Mouse (Mus musculus) cerebellum, postnatal 36 days (tissue): ENCODE data around the gene Ccdc33.
A peak's percentile ranks its signal among the peaks of the same experiment; 100 is the strongest.

ENCODE experiments used
- DNase-seq, 2 experiments: peaks; one replicate each; pipeline ENCODE4 v3.0.0; 2021 to 2022; ENCODE audit warnings: mixed read lengths in 2 of 2

Gene Ccdc33

DNA sequence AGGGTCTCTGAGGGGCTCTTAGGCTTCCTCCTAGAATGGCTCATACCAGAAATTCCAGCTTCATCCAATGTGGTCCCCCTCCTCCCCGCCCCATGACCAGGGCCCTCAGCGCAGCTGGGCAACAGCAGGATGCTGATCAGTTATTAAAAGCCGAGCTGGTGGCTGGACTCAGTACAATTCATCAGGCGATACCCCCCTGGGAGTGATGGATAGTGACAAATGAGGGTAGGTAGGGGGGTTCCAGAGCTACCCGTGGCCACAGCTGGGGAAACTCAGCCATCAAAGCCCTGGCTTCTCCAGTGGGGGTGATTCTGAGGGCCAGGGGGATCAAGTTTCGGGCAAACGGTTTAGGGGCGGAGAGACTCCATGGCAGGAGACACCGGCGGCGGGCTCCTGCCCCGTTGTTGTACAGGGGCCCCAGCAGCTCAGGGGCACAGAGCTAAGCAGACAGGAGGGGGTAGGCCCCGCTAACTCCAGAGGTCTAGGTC, 10.3 kb upstream of the Ccdc33 start:
- DNase-seq = no peak

GRCm38 (mm10) chr9:58125811-58126210, 7.2 kb upstream of the Ccdc33 start:
- DNase-seq = no peak

GRCm38 (mm10) chr9:58125085-58125484, 6.5 kb upstream of the Ccdc33 start:
- no peak for DNase-seq

- no peak for DNase-seq
Measured at GRCm38 (mm10) chr9:58116024-58116651, 2.5 kb downstream of the Ccdc33 start.

DNA sequence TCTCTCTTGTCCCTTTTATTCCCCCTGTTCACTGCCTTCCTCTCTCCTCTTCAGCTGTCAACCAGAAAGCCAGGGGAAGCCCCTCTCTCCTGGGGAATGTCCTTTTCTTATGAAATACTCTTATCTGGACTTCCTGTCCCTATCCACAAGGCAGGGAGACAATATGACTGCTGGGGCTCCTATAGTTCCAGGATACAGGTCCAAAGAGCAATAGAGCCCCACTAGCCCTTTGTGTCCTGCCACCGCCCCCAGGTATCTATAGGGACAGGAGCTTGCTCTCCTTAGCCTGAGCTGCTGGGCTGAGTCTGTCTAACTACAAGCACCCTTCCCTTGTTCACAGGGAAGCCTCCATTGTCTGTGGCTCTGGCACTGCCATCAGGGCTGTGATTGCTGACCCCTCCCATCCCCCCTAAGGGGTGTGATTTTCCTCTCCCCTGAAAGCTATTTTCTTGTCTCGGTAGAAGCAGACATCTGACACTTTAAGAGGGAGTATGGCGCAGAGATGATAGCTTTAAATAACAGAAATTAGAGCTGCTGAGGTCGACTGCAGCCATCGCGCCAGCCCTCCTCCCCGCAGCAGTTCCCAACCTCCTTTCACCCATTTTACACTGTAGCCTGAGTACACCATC, 3.2 kb downstream of the Ccdc33 start:
- no peak for DNase-seq

GRCm38 (mm10) chr9:58114019-58114418, 4.6 kb downstream of the Ccdc33 start:
- DNase-seq = no peak

GRCm38 (mm10) chr9:58113279-58113884, 5.2 kb downstream of the Ccdc33 start:
- DNase-seq = no peak

DNA sequence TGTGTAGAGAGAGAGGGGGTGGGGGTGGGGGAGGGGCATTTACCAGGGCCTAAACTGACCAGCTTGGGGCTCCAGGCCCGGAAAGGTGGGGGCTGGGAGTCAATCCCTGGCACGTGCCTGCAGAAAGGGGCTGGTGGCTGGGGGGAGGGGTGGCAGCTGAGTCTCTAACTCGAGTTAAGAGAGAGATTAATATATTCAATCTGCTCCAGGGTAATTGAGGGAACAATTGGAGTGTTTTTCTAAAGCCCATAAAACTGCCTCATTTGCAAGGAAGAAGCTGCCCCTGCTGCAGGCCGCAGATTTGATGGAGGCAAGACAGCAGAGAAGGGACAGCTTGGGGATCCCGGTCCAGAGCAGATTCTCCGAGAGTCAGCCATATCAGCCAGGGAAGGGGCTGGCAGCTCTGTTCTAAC, 5.8 kb downstream of the Ccdc33 start:
- no peak for DNase-seq

- DNase-seq = no peak
Measured at GRCm38 (mm10) chr9:58112321-58112751, 6.3 kb downstream of the Ccdc33 start.

DNA sequence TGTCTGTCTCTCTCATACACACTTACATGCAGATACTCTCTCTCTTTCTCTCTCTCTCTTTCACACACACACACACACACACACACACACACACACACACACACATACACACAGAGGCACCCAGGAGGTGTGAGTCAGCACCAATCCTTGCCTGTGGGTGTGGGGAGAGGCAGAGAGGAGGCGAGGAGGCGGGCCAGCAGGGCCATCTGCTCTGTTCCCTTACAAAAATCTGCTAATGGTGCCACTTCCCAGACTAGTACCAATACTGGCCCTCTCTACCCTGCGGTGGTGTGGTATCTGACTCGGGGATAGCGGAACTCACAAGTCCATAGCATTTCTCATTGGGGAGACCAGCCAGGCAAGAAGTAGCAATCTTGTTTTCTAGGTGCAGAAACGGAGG, 7.2 kb downstream of the Ccdc33 start:
- DNase-seq = peak; percentile 85 to 87

DNA sequence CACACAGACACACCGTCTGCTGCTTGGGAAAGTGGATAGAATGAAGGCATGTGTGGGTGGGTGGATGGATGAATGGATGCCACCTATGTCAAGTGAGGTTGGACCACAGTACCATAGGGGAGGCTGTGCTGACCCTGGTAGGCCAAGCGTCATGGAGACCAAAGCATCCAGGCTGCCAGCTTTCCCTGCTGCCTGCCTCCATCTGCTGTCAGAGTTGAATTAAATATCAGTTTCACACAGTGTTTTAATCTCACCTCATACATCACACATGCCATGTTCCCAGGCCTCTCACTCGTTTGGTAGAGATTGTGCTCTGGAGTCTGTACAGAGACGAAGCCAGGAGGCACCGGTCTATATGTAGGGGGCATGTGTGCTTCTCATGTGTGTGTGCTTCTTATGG, 7.8 kb downstream of the Ccdc33 start:
- peak; percentile 43 to 58 for DNase-seq

DNA sequence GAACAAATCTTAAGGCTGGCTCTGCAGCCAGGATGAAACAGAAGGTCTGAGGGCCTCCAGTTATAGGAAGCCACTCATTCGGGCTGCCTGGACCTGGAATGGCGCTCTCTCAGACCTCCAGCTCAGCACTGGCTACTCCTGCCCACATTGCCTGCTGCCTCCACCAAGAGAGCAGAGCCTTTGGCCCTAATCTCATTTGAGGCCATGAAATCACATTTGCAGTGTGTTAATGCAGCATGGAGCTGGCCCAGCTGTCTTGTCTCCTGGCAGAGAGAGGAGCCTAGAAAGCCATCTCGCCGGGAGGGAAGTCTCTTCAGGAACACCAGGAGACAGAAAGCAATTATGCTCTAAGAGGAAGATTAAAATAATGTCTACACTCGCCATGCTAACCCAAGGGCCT, 11.1 kb downstream of the Ccdc33 start:
- no peak for DNase-seq

DNA sequence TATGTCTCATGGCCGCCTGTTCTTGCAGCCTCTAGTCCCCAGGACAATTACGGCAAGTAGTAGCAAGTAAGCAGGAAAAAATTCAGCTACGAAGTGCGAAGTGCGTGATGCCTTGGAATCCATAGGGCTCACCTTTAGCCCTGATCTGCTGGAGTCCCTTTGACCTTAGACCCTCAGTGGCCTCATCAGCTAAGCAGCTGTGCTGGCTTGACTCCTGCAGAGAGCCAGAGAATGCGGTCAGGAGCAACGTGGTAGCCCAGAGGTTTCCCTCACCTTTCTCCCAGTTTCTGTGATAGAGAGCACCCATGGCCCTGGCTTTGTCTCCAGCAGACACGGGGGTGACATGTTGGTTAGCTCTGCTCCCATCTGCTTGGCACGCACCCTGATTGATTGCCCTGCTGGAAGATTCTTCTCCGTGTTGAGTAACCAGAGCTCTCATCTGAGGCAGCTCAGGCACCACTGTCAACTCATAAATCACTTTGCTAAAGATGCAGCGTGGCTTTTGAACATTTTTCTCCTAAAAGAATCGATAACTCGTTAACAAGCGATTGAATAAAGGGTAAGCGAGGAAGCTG, 12.9 kb downstream of the Ccdc33 start:
- DNase-seq = no peak

- no peak for DNase-seq
Measured at GRCm38 (mm10) chr9:58103647-58104046, 15.0 kb downstream of the Ccdc33 start.

GRCm38 (mm10) chr9:58102013-58102412, 16.6 kb downstream of the Ccdc33 start:
- DNase-seq = no peak

- DNase-seq = no peak
Measured at GRCm38 (mm10) chr9:58099836-58100565, 18.6 kb downstream of the Ccdc33 start.

DNA sequence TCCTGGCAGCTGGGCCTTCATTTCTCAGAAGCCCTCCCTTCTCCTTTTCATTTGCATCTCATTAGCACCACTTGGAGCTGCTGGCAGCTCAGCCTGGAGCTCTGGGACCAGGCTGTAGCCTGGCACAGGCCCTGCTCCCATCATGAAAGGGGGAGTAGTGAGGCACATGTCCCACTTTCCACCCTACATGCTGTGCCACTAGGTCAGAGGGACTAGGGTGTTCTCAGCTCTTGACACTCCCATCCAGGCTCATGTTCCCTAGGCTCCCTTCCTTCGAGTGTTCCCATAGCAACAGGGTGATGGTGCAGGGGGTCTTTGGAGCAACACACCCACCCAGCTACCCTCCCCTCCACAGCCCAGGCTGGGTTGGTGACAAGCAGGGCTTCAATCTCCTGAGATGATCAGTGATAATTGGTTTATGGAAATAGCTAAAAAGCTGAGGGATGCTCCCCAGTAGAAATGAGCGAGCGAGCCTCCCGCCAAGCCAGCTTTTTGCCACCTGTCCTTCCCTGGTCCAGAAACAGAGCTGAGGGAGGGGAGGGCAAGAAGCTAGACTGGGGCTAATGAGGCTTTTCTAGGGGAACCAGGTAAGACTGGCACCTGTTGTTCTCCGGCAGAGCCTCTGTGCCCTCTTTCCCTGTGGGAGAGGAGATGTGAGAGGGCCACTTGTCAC, 21.9 kb downstream of the Ccdc33 start:
- peak; percentile 40 to 55 for DNase-seq

DNA sequence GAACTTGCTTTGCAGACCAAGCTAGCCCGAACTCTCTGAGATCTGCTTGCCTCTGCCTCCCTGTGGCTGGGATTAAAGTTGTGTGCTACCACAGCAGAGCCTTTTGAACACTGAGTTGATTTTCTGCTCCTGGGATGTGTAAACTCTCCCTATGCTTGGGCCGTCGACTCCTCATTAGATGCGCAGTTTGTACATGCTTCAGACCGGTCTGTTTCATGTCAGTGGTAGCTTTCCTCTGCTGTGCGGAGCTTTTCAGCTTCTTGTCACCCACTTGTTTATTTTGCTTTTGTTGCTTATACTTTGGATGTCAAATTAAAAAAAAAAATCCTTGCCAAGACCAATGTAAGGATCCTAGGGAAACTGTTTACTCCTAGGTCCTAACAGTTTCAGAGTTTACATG, 22.6 kb downstream of the Ccdc33 start:
- DNase-seq = no peak

GRCm38 (mm10) chr9:58093776-58094175, 24.8 kb downstream of the Ccdc33 start:
- no peak for DNase-seq

GRCm38 (mm10) chr9:58092581-58093269, 25.9 kb downstream of the Ccdc33 start:
- peak; percentile 93 to 94 for DNase-seq

DNA sequence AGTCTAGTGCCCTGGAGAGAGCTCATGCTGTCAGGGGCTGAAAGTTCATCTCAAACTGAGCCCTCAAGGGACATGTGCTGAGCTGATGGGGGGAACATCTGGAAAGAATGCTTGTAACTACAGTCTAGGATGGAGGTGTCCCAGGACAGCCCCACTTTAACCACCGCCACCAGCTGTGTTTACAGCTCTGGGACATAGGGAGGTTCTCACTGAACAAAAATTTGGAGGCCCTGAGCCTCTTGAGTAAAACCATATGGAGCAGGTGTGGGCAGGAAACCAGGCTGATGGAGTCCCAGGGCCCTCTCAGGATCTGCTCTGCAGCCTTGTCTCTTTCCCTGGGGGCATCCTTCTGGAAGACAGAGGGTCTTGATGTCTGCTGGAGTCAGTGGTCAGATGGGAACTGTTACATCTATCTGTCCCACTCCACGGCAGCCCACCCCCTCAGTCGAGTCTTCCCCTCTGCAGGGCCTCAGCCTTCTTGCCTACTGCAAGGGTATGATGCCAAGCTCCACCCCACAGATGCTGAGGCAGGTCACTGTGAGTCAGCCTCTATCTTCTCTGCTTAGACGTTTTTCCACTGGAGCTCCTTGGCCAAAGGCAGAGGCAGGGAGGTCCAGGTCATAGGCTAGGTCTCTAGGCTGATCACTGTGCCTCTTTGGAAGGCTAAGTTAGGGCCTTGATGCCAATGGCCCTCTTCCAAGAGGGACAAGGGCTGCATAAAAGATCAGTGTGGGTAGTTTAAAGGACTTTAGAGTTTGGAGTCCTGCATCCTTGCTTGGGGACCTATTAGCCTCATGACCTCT, 26.8 kb downstream of the Ccdc33 start:
- no peak for DNase-seq
